Mouse (Mus musculus) bone marrow macrophage, adult 2 months (primary cell): Measurements from ENCODE around the gene Castor1.

ENCODE experiments used
- CTCF ChIP-seq: IDR thresholded peaks from 2 replicates; pipeline ENCODE4 v1.5.1; 2012; ENCODE audit warnings: low read depth, mild to moderate bottlenecking, low read length, moderate library complexity
- POLR2A ChIP-seq: IDR thresholded peaks from 2 replicates; pipeline ENCODE4 v1.6.1; 2012; ENCODE audit warnings: mild to moderate bottlenecking, low read depth, low read length, borderline replicate concordance

DNA sequence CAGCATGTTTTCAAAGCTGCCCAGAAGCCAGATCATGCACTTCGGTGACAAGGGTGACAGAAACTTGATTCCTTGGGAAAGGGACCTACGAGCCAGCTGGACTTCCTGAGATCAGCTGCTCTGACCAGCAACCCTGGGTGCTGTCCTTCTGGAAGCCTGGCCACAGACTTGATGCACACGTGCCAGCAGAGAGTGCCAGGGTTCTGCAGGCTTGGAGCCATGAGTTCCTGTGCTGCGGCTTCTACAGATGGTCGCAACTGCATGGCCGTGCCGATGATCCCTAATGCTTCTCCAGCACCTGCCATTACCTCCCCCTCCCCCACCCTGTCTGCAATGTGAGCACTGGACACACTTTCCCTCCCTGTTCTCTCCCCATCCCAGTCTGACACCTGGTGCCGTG, 10.4 kb downstream of the Castor1 start:
- TF ChIP-seq POLR2A: no peak
- no peak for TF ChIP-seq CTCF
